Mouse (Mus musculus): Measurements from ENCODE around the gene Fads2. TPM values are rescaled to one million over a fixed set of nuclear protein-coding genes. Genes with fewer than 3 reads are reported as not detected.

Fads2 gene
- total and polyA plus RNA-seq, 3 experiments, result 55.2 to 119 TPM; not detected in 1

- TF ChIP-seq MAX (IDR thresholded peaks at IDR 0.05; ENCODE audit: low read length) (no peak), MAZ (IDR thresholded peaks at IDR 0.05; ENCODE audit: low read depth, low read length) (no peak), POLR2A (IDR thresholded peaks at IDR 0.05; ENCODE audit: control insufficient read depth in 1 of 2, insufficient read depth in 1 of 2, low read depth in 1 of 2, low read length in 2 of 2, poor library complexity in 1 of 2) (no peak), HCFC1 (IDR thresholded peaks at IDR 0.05; ENCODE audit: low read depth, low read length) (no peak), UBTF (IDR thresholded peaks at IDR 0.05; ENCODE audit: borderline replicate concordance, insufficient read depth, low read depth, low read length) (no peak), POLR2AphosphoS2 (IDR thresholded peaks at IDR 0.05; ENCODE audit: low read length) (no peak), ZMIZ1 (IDR thresholded peaks at IDR 0.05; ENCODE audit: low read depth, low read length) (no peak), GABPA (IDR thresholded peaks at IDR 0.05; ENCODE audit: low read depth, low read length) (no peak), TCF12 (IDR thresholded peaks at IDR 0.05; ENCODE audit: low read depth, low read length) (no peak), TBP (IDR thresholded peaks at IDR 0.05; ENCODE audit: low read depth, low read length) (no peak), CHD1 (IDR thresholded peaks at IDR 0.05; ENCODE audit: low read depth, low read length) (no peak), E2F4 (IDR thresholded peaks at IDR 0.05; ENCODE audit: borderline replicate concordance, low read depth, low read length) (no peak), ZKSCAN1 (IDR thresholded peaks at IDR 0.05; ENCODE audit: low read depth, low read length) (no peak), MYC (IDR thresholded peaks at IDR 0.05; ENCODE audit: low read depth, low read length) (no peak), EP300 (IDR thresholded peaks at IDR 0.05; ENCODE audit: low read depth in 1 of 2, low read length in 2 of 2) (no peak), GATA1 (IDR thresholded peaks at IDR 0.05; ENCODE audit: low read depth, low read length) (no peak), KAT2A (conservative IDR thresholded peaks at IDR 0.05; ENCODE audit: low read depth, low read length) (no peak), RCOR1 (IDR thresholded peaks at IDR 0.05; ENCODE audit: low read depth, low read length) (no peak), USF1 (IDR thresholded peaks at IDR 0.05; ENCODE audit: low read depth, low read length) (no peak)
- H3K9me3 ChIP-seq (replicated peaks; ENCODE audit: insufficient read depth, low read length), result no peaks in the 10 kb centered on the region
- DNase-seq (ENCODE audit: low read depth, low spot score), result no peak
- H3K79me2 ChIP-seq (ENCODE audit: control insufficient read depth, insufficient read depth, low read length, poor library complexity), result no peaks in the 10 kb centered on the region
- H3K27ac ChIP-seq (ENCODE audit: control insufficient read depth, low read depth, low read length), result no peak overlapping the region
- H3K36me3 ChIP-seq (ENCODE audit: control insufficient read depth in 1 of 2, insufficient read depth in 2 of 2, low read length in 2 of 2), result no peaks in the 10 kb centered on the region
- no peak overlapping the region for H3K9ac ChIP-seq (ENCODE audit: control insufficient read depth, low read depth, low read length, poor library complexity, severe bottlenecking)
- H3K27me3 ChIP-seq (ENCODE audit: control insufficient read depth in 1 of 2, insufficient read depth in 2 of 2, low read length in 2 of 2), result peaks cover 0 to 4% of the 10 kb centered on the region in 2 experiments; a peak in 2 of 4 replicates
- H3K4me3 ChIP-seq (ENCODE audit: control insufficient read depth in 1 of 2, insufficient read depth in 1 of 2, low read depth in 2 of 2, low read length in 2 of 2), result no peak overlapping the region
- H3K4me1 ChIP-seq (ENCODE audit: control insufficient read depth in 1 of 2, insufficient read depth in 2 of 2, low read length in 2 of 2), result no peaks in the 10 kb centered on the region
Measured at GRCm38 (mm10) chr19:10112956-10113355, 11.4 kb upstream of the Fads2 start.

GRCm38 (mm10) chr19:10108666-10109065 is 7.1 kb upstream of the Fads2 start:
- H3K27me3 ChIP-seq (ENCODE audit: control insufficient read depth in 1 of 2, insufficient read depth in 2 of 2, low read length in 2 of 2), result peaks cover 0 to 3% of the 10 kb centered on the region in 2 experiments; a peak in 1 of 4 replicates
- no peak for TF ChIP-seq ZMIZ1 (IDR thresholded peaks at IDR 0.05; ENCODE audit: low read depth, low read length)
- TF ChIP-seq GATA1 (IDR thresholded peaks at IDR 0.05; ENCODE audit: low read depth, low read length), result no peak
- no peak for TF ChIP-seq NELFE (IDR thresholded peaks at IDR 0.05; ENCODE audit: low read depth, low read length)
- no peak for TF ChIP-seq MAX (IDR thresholded peaks at IDR 0.05; ENCODE audit: low read length)
- TF ChIP-seq HCFC1 (IDR thresholded peaks at IDR 0.05; ENCODE audit: low read depth, low read length), result no peak
- TF ChIP-seq UBTF (IDR thresholded peaks at IDR 0.05; ENCODE audit: borderline replicate concordance, insufficient read depth, low read depth, low read length), result no peak
- TF ChIP-seq CTCF (IDR thresholded peaks at IDR 0.05 in 2 of 3, conservative IDR thresholded peaks at IDR 0.05 in 1 of 3; ENCODE audit: control insufficient read depth in 1 of 3, insufficient read depth in 1 of 3, low read depth in 2 of 3, low read length in 3 of 3, poor library complexity in 1 of 3, severe bottlenecking in 1 of 3), result no peak
- no peak for TF ChIP-seq POLR2AphosphoS5 (IDR thresholded peaks at IDR 0.05; ENCODE audit: borderline replicate concordance, low read depth, low read length)
- no peak for TF ChIP-seq CHD1 (IDR thresholded peaks at IDR 0.05; ENCODE audit: low read depth, low read length)
- no peak for TF ChIP-seq SMC3 (IDR thresholded peaks at IDR 0.05; ENCODE audit: low read depth, low read length)
- TF ChIP-seq CHD2 (IDR thresholded peaks at IDR 0.05; ENCODE audit: low read length), result no peak
- no peak for TF ChIP-seq JUND (IDR thresholded peaks at IDR 0.05; ENCODE audit: low read depth, low read length)
- no peak for TF ChIP-seq TBP (IDR thresholded peaks at IDR 0.05; ENCODE audit: low read depth, low read length)
- TF ChIP-seq ZNF384 (IDR thresholded peaks at IDR 0.05; ENCODE audit: low read depth, low read length), result no peak
- TF ChIP-seq POLR2AphosphoS2 (IDR thresholded peaks at IDR 0.05; ENCODE audit: low read length), result no peak
- no peaks in the 10 kb centered on the region for H3K79me2 ChIP-seq (ENCODE audit: control insufficient read depth, insufficient read depth, low read length, poor library complexity)
- no peak overlapping the region for H3K27ac ChIP-seq (ENCODE audit: control insufficient read depth, low read depth, low read length)
- H3K9ac ChIP-seq (ENCODE audit: control insufficient read depth, low read depth, low read length, poor library complexity, severe bottlenecking), result no peak overlapping the region
- DNase-seq (ENCODE audit: low read depth, low spot score), result no peak
- no peaks in the 10 kb centered on the region for H3K9me3 ChIP-seq (replicated peaks; ENCODE audit: insufficient read depth, low read length)
- H3K4me1 ChIP-seq (ENCODE audit: control insufficient read depth in 1 of 2, insufficient read depth in 2 of 2, low read length in 2 of 2), result peaks cover 2 to 26% of the 10 kb centered on the region in 2 experiments; a peak in 3 of 4 replicates
- no peak overlapping the region for H3K4me3 ChIP-seq (ENCODE audit: control insufficient read depth in 1 of 2, insufficient read depth in 1 of 2, low read depth in 2 of 2, low read length in 2 of 2)
- H3K36me3 ChIP-seq (ENCODE audit: control insufficient read depth in 1 of 2, insufficient read depth in 2 of 2, low read length in 2 of 2), result peaks cover 0 to 19% of the 10 kb centered on the region in 2 experiments; a peak in 2 of 4 replicates
